In genomic region chr2:31770781-31771441, GRCm38 (mm10) we compare ENCODE assay signal across 7 mouse cellular contexts. TPM values are rescaled to one million over a fixed set of nuclear protein-coding genes. Genes with fewer than 3 reads are reported as not detected.
A peak's percentile ranks its signal among the peaks of the same experiment; 100 is the strongest.
DNase-seq lines count a peak whose midpoint lies in the region; ATAC-seq and TF ChIP-seq lines count a peak whose summit lies in the region.

No protein-coding gene starts in this region.

- in situ Hi-C loops in CH12.LX (cut with MboI; ENCODE audit: low pct_ligation_motif_present, low pct_unique_long_range_greater_than_20kb, low sequenced_read_pairs), result no loop called here

- no peak for TF ChIP-seq RAD21 in CH12.LX (IDR thresholded peaks at IDR 0.05; ENCODE audit: low read depth, low read length)

- no peak overlapping the region for H3K9ac ChIP-seq in CH12.LX (ENCODE audit: insufficient read depth, low read depth)
- no peak overlapping the region for H3K9ac ChIP-seq in liver, embryonic 14.5 days (replicated peaks)

- H3K79me2 ChIP-seq in CH12.LX (replicated peaks; ENCODE audit: control insufficient read depth, extremely low read depth, insufficient read depth, poor library complexity, severe bottlenecking), result no peaks in the 10 kb centered on the region; the same call in 1 of the 2 replicates

- no peak overlapping the region for H3K27ac ChIP-seq in CH12.LX (ENCODE audit: insufficient read depth, low read depth)
- H3K27ac ChIP-seq in liver, embryonic 14.5 days, result no peak overlapping the region

- 0 out of 2 replicates have a peak, but pooled peaks have one; percentile 39 for ATAC-seq in liver, embryonic 14.5 days (ENCODE audit: insufficient read depth)

- no peak for TF ChIP-seq EP300 in CH12.LX (IDR thresholded peaks at IDR 0.05; ENCODE audit: low read length)
- TF ChIP-seq EP300 in liver, embryonic 14.5 days (IDR thresholded peaks at IDR 0.05; ENCODE audit: low read depth), result no peak

- 18% methylated on average over 7 of the region's 7 CpGs for WGBS in liver, embryonic 14.5 days (ENCODE audit: insufficient replicate concordance)

- H3K36me3 ChIP-seq in CH12.LX (replicated peaks in 1 of 2; ENCODE audit: control insufficient read depth in 1 of 2, insufficient read depth in 1 of 2, low read length in 1 of 2), result peaks cover 0 to 16% of the 10 kb centered on the region in 2 experiments
- no peaks in the 10 kb centered on the region for H3K36me3 ChIP-seq in liver, embryonic 14.5 days (replicated peaks; ENCODE audit: control insufficient read depth, insufficient read depth, low read depth)

- no peak overlapping the region for H3K4me2 ChIP-seq in CH12.LX (ENCODE audit: insufficient read depth, low read depth, poor library complexity, severe bottlenecking)
- peak overlapping the region; percentile 13; the same call in 1 of the 2 replicates for H3K4me2 ChIP-seq in liver, embryonic 14.5 days (ENCODE audit: low read depth)

- intact Hi-C loops in left cerebral cortex, postnatal 4 days (cut with DNase I), result no loop called here

- no peak for TF ChIP-seq CTCF in CH12.LX (conservative IDR thresholded peaks at IDR 0.05 in 1 of 2, IDR thresholded peaks at IDR 0.05 in 1 of 2; ENCODE audit: low read depth in 2 of 2, low read length in 2 of 2)
- no peak for TF ChIP-seq CTCF in liver, embryonic 14.5 days (IDR thresholded peaks at IDR 0.05; ENCODE audit: low read depth)

- TF ChIP-seq POLR2A in CH12.LX (IDR thresholded peaks at IDR 0.05; ENCODE audit: low read depth, low read length), result no peak

- no peaks in the 10 kb centered on the region for H3K27me3 ChIP-seq in CH12.LX (replicated peaks)
- no peaks in the 10 kb centered on the region for H3K27me3 ChIP-seq in liver, embryonic 14.5 days (ENCODE audit: control insufficient read depth, insufficient read depth, low read length)

- H3K9me3 ChIP-seq in CH12.LX (replicated peaks; ENCODE audit: low read length), result no peaks in the 10 kb centered on the region
- no peaks in the 10 kb centered on the region for H3K9me3 ChIP-seq in liver, embryonic 14.5 days (ENCODE audit: control insufficient read depth, low read length)

- peaks cover 6 to 40% of the 10 kb centered on the region in 2 experiments for H3K4me1 ChIP-seq in CH12.LX (ENCODE audit: control insufficient read depth in 1 of 2, insufficient read depth in 2 of 2)
- peaks cover 5 to 23% of the 10 kb centered on the region in 2 experiments for H3K4me1 ChIP-seq in liver, embryonic 14.5 days (replicated peaks; ENCODE audit: control insufficient read depth in 2 of 2, insufficient read depth in 2 of 2, low read length in 1 of 2)

- peak; percentile 47 for DNase-seq in CH12.LX (ENCODE audit: extremely low read depth)
- peak; percentile 88 for DNase-seq in adrenal gland, adult 2 months
- peak; percentile 59 for DNase-seq in gastrocnemius, postnatal 10 days
- peak; percentile 37 for DNase-seq in induced T-regulatory cell, adult 2 months (ENCODE audit: low read depth)
- DNase-seq in liver, embryonic 14.5 days (ENCODE audit: low read depth in 3 of 3, low spot score in 3 of 3), result peak in 1 of 3 experiments; percentile 33
- DNase-seq in ovary, postnatal 14 days (ENCODE audit: low spot score), result peak; percentile 43
- no peak for DNase-seq in left cerebral cortex, postnatal 4 days

- peak overlapping the region in 1 of 3 experiments; percentile 30 for H3K4me3 ChIP-seq in CH12.LX (replicated peaks in 1 of 3; ENCODE audit: low read depth in 2 of 3, low read length in 2 of 3, poor library complexity in 1 of 3)
- no peak overlapping the region for H3K4me3 ChIP-seq in liver, embryonic 14.5 days (ENCODE audit: insufficient read depth in 1 of 2, low read depth in 2 of 2, low read length in 2 of 2)

- dilution Hi-C loops in CH12.LX (cut with MboI; ENCODE audit: extremely low pct_ligation_motif_present, extremely low pct_unique_long_range_greater_than_20kb, low sequenced_read_pairs), result no loop called here

TF ChIP-seq in CH12.LX, 34 proteins besides CTCF, POLR2A, EP300 and RAD21:
- TF ChIP-seq SIN3A (IDR thresholded peaks at IDR 0.05; ENCODE audit: low read length) (no peak), MEF2A (IDR thresholded peaks at IDR 0.05; ENCODE audit: borderline replicate concordance, low read depth, low read length) (no peak), ZMIZ1 (IDR thresholded peaks at IDR 0.05; ENCODE audit: low read depth, low read length) (no peak), ZC3H11A (IDR thresholded peaks at IDR 0.05; ENCODE audit: low read depth, low read length) (no peak), RCOR1 (conservative IDR thresholded peaks at IDR 0.05; ENCODE audit: low read depth, low read length) (no peak), POLR2AphosphoS2 (IDR thresholded peaks at IDR 0.05; ENCODE audit: low read depth, low read length) (no peak), TBP (conservative IDR thresholded peaks at IDR 0.05; ENCODE audit: low read depth, low read length) (no peak), TCF12 (IDR thresholded peaks at IDR 0.05; ENCODE audit: low read depth, low read length) (no peak), GABPA (IDR thresholded peaks at IDR 0.05; ENCODE audit: insufficient replicate concordance, low read depth, low read length) (no peak), MAFK (IDR thresholded peaks at IDR 0.05; ENCODE audit: insufficient replicate concordance, low read length) (no peak), ELF1 (IDR thresholded peaks at IDR 0.05; ENCODE audit: low read depth, low read length) (no peak), USF2 (conservative IDR thresholded peaks at IDR 0.05; ENCODE audit: low read depth, low read length) (no peak), NELFE (IDR thresholded peaks at IDR 0.05; ENCODE audit: low read depth, low read length) (no peak), BHLHE40 (IDR thresholded peaks at IDR 0.05; ENCODE audit: low read depth, low read length) (no peak)

RNA-seq across cellular contexts. Expression of gene Qrfp, which starts 39.5 kb away (rescaled TPM):
- total RNA-seq in CH12.LX (2012; rRNA removed), result not detected in 2 replicates
- not detected in 2 replicates for total RNA-seq in CH12.LX (2014; rRNA removed)
- polyA plus RNA-seq in CH12.LX (2012; ENCODE audit: insufficient read length, low read depth), result not detected in 2 replicates
- not detected for total RNA-seq in adrenal gland, adult 2 months (2021)
- not detected in 2 replicates for polyA plus RNA-seq in adrenal gland, adult 2 months (2012; rRNA removed)
- total RNA-seq in gastrocnemius, postnatal 10 days (2021), result not detected
- 0.01 TPM in 1 of 2 replicates, not detected in the other for polyA plus RNA-seq in liver, embryonic 14.5 days (2012; rRNA removed)
- polyA plus RNA-seq in liver, embryonic 14.5 days (2014; fragmentation: Nextera tagmentation; extraction: Ambion mirVana), result not detected in 2 replicates
- not detected for total RNA-seq in left cerebral cortex, postnatal 4 days (2021)
